Mouse (Mus musculus) splenic B cell, adult 2 months (primary cell): ENCODE measurements around the gene Pecr.
"Not testable (repeated sequence)": the region's sequence is repeated elsewhere in the genome, so short reads cannot be mapped to it uniquely, and the experiment has no call there.

Experiments
- DNase-seq: peaks from one replicate; pipeline ENCODE4 v3.0.0-alpha.2; 2011; ENCODE audit warnings: low read depth, low spot score
- H3K27me3 ChIP-seq: 2 replicates; pipeline ENCODE4 v1.6.1; 2012; ENCODE audit warnings: mild to moderate bottlenecking, low read length, moderate library complexity, mixed read lengths; ENCODE audit not compliant: control insufficient read depth, poor library complexity, insufficient read depth, severe bottlenecking
- H3K36me3 ChIP-seq: 2 replicates; pipeline ENCODE4 v1.6.1; 2012; ENCODE audit warnings: mild to moderate bottlenecking, low read length, moderate library complexity, mixed read lengths; ENCODE audit not compliant: control insufficient read depth, poor library complexity, insufficient read depth, severe bottlenecking

Pecr gene

DNA sequence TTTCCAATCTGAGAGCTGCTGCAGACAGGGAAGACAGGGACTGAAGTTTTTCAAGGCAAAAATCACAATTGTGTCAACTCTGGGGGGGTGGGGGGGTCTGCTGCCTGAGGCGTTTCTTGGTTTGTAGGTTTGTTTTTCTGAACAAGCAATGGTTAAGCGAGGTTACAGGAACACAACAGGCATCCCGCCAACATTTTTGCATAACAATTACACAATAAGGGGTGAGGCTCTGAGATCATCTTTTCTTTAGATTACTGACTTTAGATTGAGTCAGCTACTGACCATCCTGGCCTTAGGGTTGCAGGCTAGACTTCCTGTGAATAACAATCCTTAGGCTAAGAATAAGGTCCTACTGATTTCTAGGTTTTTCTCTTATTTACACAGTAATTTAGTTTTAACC, 55.1 kb downstream of the Pecr start:
- H3K27me3 ChIP-seq, result no peaks in the 10 kb centered on the region
- H3K36me3 ChIP-seq, result no peaks in the 10 kb centered on the region
- no peak for DNase-seq

DNA sequence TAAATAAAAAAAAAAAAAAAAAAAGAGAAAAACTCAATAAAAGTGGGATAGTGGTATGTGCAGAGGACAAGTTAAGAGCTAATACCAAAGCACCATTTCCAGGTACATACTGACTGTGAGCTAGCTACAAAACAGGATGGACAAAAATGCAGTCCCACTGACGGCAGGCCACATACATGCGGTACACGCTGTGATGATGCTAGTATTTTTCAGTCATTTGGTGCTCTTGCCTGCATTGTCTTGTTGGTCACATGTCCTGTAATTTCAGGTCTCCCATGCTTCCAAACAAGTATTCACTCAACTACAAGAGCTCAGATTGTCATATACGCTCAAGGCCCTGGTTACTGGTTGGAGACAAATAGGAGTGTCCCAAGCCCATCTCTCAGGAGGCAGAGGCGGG, 56.6 kb downstream of the Pecr start:
- Histone ChIP-seq H3K36me3 (no peaks in the 10 kb centered on the region), H3K27me3 (no peaks in the 10 kb centered on the region)
- DNase-seq, result no peak

DNA sequence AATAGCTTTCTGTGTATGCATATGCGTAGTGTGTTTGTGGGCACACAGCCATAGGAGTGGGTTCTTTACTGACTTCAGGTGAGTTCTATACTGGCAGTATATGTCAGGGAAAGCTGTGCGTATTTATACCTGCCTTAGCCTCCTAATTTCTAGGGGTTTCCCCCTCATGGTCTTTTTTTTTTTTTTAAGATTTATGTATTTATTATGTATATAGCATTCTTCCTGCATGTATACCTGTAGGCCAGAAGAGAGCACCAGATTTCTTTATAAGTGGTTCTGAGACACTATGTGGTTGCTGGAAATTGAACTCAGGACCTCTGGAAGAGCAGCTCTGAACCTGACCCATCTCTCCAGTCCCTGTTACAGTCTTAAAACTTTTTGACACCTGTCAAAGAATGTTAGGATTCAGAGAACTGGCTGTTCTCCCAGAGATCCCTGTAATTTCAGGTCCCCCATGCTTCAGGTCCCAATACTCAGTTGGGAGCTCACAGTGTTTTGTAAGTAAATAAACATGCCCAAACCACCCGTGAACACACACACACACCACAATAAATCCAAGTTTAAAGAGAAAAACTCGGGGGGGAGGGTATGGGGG, 57.1 kb downstream of the Pecr start:
- Histone ChIP-seq H3K27me3 (no peaks in the 10 kb centered on the region), H3K36me3 (no peaks in the 10 kb centered on the region)
- no peak for DNase-seq

DNA sequence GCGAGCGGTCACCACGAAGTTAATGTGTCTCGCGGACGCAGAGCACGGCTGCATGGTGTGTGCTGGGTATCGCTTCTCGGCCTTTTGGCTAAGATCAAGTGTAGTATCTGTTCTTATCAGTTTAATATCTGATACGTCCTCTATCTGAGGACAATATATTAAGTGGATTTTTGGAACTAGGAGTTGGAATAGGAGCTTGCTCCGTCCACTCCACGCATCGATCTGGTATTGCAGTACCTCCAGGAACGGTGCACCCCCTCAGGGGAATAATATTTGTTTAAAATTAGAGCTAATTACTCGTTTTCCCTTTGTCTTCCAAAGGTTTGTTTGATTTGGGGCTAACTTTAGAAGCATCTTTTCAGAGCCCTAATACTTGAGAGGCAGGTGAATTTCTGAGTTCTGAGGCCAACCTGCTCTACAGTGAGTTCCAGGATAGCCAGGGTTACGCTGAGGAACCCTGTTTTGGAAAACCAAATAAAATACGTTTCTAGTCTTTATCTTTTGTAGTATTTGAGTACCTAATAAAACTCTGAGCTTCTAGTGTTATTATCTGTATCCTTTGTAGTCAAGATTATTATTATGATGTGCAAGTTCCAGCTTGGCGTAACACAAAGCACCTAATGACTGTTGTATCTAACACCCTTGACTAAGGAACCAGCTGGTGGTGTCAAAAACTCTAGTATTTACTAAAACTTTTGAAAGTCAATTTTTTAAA, 57.8 kb downstream of the Pecr start:
- no peaks in the 10 kb centered on the region for H3K36me3 ChIP-seq
- DNase-seq, result peak; percentile 76
- no peaks in the 10 kb centered on the region for H3K27me3 ChIP-seq

DNA sequence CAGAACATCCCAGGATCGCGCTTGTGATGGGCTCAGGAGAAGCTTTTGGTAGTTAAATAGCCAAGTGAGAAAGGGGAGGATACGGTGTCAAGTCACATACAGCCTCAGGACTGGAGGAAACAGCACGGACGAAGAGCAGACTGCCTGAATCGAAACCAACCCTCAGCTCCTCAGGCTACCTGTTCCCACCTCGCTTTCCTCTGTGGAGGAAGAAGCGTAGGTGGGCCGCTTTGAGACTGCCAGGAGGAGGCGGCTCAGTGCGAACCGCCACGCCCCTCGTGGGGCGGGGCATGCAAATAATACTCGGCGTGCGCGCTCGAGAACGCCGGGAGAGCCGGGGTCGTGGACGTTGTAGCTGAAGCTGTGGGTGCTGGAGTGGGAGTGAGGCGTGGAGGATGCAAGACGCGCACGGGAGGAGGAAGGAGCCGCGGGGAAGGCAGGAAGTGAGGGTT, 58.4 kb downstream of the Pecr start:
- peak; percentile 92 for DNase-seq
- H3K27me3 ChIP-seq, H3K36me3 ChIP-seq: not testable (repeated sequence)

DNA sequence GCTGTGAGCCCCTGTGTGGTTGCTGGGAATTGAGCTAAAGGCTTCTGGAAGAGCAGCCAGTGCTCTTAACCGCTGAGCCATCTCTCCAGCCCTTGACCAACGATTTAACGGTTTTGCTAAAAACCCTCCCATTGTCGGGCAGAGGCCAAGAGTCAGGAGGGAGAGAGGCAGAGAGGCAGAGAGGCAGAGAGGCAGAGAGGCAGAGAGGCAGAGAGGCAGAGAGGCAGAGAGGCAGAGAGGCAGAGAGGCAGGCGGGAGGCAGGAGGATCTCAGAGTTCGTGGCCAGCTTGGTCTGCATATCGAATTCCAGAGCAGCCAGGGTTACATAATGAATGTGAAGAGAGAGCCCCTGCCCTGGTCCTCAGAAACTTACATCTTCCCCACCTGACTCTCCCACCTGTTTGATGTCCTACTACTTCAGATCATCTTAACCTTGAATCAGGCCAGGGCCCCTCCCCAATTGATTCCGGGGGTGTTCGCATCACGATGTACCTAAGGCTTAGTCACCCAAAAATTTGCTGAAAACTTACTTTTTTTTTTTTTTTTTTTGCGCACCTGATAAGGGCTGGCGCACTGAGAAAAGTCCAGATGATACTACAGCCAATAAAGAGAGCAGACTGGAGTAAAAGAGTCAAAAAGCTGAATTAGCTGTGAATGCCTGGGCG, 58.9 kb downstream of the Pecr start:
- Histone ChIP-seq H3K27me3 (no peaks in the 10 kb centered on the region), H3K36me3 (no peaks in the 10 kb centered on the region)
- no peak for DNase-seq

DNA sequence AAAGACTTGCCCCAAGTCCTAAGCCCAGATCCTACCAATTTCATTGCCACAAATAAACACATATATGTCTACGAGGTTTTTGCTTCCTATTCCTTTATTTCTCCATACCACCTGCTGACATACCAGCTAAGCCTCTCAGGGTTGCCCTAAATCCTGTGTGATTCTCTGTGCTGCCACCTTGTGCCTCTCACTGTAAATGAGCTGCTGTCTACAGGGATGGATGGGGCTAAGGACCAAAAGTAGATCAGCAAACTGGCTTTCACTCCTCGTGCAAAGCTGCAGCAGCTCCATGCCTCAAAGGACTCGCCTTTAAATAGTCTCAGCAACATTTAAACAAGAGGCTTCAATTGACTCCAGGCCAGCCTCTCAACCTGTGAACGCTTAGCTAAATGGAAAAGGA, 64.1 kb downstream of the Pecr start:
- no peaks in the 10 kb centered on the region for H3K27me3 ChIP-seq
- peak; percentile 59 for DNase-seq
- no peaks in the 10 kb centered on the region for H3K36me3 ChIP-seq

DNA sequence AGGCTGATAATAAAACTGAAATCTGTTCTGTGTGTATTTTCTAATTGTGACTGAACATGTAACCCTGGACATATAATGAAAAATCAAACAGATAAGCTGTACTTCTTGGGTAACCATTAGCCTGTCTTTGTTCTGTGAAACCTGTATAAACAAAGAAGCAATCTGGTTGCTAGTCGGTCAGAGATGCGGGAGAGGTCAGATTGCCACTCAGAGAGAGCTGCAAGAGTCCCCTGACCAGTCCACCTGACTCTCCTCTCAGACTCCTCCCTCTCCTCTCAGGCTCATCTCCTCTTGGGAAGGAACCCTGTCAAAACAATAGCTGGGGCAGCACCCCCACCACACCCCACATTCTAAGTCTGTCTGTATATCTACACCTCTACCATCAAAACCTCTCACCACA, 65.0 kb downstream of the Pecr start:
- H3K27me3 ChIP-seq, result no peaks in the 10 kb centered on the region
- no peaks in the 10 kb centered on the region for H3K36me3 ChIP-seq
- no peak for DNase-seq

DNA sequence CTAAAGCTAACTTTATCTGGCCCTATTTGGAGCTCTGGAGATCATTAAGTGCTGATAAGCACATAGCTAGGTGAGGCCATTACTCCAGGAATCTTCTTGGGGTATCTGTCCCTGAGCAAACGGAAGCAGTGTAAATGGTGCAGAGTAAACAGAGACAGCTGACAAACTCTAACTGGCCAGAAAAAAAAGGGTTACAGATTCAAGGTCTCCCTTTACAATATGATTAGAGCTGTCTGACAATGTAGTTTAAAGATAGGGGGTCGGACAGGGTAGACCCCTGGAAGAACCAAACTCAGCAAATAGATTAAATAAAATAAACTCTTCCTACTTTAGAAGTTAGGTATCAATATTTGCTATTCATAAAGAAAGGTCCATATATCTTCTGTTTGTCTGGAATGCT, 65.5 kb downstream of the Pecr start:
- DNase-seq, result no peak
- H3K36me3 ChIP-seq, result no peaks in the 10 kb centered on the region
- no peaks in the 10 kb centered on the region for H3K27me3 ChIP-seq

DNA sequence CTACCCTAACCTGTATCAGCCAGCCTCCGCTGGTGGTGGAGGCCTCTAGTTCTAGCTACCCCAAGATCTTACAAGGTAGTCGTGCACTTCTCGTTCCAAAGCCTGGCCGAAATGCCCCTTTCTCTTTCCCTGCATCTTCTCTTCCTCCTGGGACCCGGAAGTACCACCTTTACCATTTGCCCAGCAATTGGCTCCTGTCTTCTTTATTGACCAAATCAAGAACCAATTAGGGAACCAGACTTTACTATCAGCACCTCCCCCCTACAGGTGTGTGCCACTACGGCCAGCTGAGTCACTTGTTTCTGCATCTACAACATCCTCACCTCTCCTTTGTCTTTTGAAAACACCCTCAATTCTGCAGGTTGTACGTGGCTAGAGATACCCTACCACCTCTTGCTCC, 67.4 kb downstream of the Pecr start:
- no peaks in the 10 kb centered on the region for H3K36me3 ChIP-seq
- no peaks in the 10 kb centered on the region for H3K27me3 ChIP-seq
- DNase-seq, result no peak

DNA sequence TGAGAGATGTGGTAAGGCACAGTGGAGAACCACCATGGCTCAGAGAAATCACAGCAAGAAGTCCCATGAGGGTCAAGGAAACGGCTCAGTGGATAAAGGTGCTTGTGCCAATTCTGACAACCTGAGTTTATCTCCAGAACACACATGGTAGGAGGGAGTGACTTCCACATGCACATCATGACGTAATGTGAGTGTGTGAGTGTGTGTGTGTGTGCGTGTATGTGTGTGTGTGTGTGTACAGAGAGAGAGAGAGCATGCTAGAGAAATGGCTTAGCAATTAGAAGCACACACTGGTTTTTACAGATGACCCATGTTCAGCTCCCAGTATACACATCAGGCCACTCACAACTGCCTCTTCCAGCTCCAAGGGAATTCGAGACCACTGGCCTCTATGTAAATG, 68.9 kb downstream of the Pecr start:
- DNase-seq, result peak; percentile 79
- H3K27me3 ChIP-seq, result no peaks in the 10 kb centered on the region
- no peaks in the 10 kb centered on the region for H3K36me3 ChIP-seq

DNA sequence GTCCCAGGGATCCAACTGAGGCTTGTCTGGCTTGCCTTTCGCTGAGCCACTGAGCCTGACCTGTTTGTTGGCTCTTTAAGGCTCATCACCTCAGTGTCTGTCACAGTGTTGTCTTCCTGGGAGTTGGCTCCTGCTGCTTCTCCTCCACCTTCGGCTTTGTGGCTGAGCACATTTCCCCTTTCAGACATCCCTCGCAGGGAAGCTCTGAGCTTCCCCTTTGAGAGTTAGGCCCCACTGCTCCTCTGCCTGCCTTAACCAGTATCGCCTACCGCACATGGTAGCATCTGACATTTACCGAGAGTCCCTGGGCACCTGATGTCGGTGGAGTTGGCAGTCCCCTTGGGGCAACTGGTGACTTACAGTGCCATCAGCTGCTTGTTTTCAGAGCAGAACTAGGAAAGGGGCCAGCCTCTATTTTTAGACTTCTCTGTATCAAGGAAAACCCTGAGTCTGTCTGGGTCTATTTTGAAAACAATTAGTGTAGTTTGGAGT, 69.6 kb downstream of the Pecr start:
- Histone ChIP-seq H3K27me3 (no peaks in the 10 kb centered on the region), H3K36me3 (no peaks in the 10 kb centered on the region)
- peak; percentile 90 for DNase-seq

DNA sequence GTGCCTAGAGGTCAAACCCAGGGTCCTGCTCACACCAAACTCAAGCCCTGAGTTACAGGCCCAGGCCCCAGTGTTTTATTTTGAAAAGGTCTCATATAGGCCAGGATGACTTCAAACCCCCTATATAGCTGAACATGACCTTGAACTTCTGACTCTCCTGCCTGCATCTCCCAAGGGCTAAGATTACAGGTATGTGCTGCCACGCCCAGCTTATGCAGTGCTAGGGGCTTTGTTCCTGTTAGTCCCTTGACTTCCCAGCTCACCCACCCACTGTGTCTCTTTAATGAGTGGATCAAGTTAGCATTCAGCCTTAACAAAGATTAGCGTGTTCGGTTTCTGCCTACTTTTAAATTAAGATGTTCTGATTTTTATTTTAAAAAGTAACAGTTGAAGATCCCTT, 70.2 kb downstream of the Pecr start:
- Histone ChIP-seq H3K36me3 (no peaks in the 10 kb centered on the region), H3K27me3 (no peaks in the 10 kb centered on the region)
- no peak for DNase-seq

DNA sequence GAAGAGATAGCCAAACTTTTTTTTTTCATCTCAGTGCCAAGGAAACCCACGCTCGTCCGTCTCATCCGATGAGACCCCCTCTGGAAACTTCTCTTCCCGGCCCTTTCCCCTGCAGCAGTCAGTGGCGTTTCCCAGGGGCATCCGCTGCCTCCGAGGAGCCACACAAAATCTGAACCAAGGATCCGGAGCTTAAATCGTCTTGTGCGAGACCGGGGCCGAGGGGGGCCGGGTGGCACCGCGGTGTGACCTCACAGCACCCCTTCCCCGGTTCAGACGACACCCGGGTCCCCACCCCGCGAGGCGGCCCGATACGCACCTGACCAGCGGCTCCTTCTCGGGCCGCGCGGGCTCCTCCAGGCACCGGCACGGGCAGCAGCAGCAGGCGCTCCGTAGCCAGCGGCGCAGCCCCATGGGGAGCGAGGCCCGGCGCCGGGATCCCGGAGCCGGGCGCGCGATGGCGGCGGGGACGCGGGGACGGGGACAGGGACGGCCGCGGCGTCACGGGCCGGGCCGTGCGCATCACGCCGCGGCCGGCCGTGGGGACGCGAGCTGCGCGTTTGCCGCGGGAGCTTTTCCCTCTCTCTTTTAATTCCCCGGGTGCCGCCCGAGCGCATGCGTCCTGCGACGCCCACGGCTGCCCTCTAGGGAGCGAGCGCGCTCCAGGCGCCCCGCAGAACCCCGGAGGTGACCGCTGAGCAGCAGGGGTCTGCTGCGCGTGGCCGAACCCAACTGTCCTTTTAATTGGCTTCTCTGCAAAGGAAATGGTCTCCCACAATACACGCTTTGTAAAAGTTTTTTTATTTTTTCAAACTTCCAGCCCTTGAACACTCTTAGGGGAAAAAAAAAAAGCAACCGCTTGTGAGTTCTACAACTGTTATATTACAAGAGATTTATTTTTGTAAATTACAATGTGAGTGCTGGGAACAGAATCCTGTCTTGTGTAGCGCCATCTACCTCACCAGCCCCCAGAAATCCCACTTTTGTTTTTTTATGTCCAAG, 72.1 kb downstream of the Pecr start, which contains the start of gene Mreg:
Mreg (minus strand) TSS at position 607 of the 999 bp plus-strand sequence.
- Histone ChIP-seq H3K36me3 (no peaks in the 10 kb centered on the region), H3K27me3 (no peaks in the 10 kb centered on the region)
- peak; percentile 73 for DNase-seq
